Mouse (Mus musculus) kidney, embryonic 14.5 days (tissue): ENCODE results near the gene Cpt2. TPM values are rescaled to one million over a fixed set of nuclear protein-coding genes. Genes with fewer than 3 reads are reported as not detected.

Experiments used
- ATAC-seq: fragments of 200-750 bp; cut with Nextera tagmentation; 2 replicates; pipeline ENCODE4 v1.8.0; 2017; ENCODE audit warnings: moderate number of reproducible peaks, mild to moderate bottlenecking, moderate TSS enrichment, moderate library complexity; ENCODE audit not compliant: low FRiP score, low TSS enrichment
- H3K27ac ChIP-seq: fragments of 300-500 bp; sonication (generic); 2 replicates; pipeline ENCODE4 v1.5.1; 2014; ENCODE audit warnings: low read depth, mild to moderate bottlenecking, low read length, moderate library complexity, mixed read lengths
- H3K27me3 ChIP-seq: fragments of 300-500 bp; sonication (generic); 2 replicates; pipeline ENCODE4 v1.6.1; 2014; ENCODE audit warnings: mild to moderate bottlenecking, low read length; ENCODE audit not compliant: control insufficient read depth, insufficient read depth
- H3K36me3 ChIP-seq: fragments of 300-500 bp; sonication (generic); 2 replicates; pipeline ENCODE4 v1.6.1; 2014; ENCODE audit warnings: low read length, mixed read lengths; ENCODE audit not compliant: control insufficient read depth, insufficient read depth
- H3K4me1 ChIP-seq: fragments of 300-500 bp; sonication (generic); 2 replicates; pipeline ENCODE4 v1.6.1; 2014; ENCODE audit warnings: low read length, mixed read lengths; ENCODE audit not compliant: control insufficient read depth, insufficient read depth
- H3K4me2 ChIP-seq: fragments of 300-500 bp; sonication (generic); replicated peaks from 2 replicates; pipeline ENCODE4 v1.6.1; 2014; ENCODE audit warnings: low read depth, mild to moderate bottlenecking, low read length
- H3K4me3 ChIP-seq: fragments of 300-500 bp; sonication (generic); 2 replicates; pipeline ENCODE4 v1.5.1; 2014; ENCODE audit warnings: mild to moderate bottlenecking, low read length
- H3K9ac ChIP-seq: fragments of 300-500 bp; sonication (generic); 2 replicates; pipeline ENCODE4 v1.6.1; 2014; ENCODE audit warnings: low read depth, mild to moderate bottlenecking, low read length, moderate library complexity
- H3K9me3 ChIP-seq: fragments of 300-500 bp; sonication (generic); 2 replicates; pipeline ENCODE4 v1.6.1; 2016; ENCODE audit warnings: low read length; ENCODE audit not compliant: control insufficient read depth
- WGBS: fragments of 180-500 bp; shearing (Covaris S2); extraction: QIAGEN DNeasy Blood & Tissue Kit; methylation state at CpG from one replicate; pipeline ENCODE4 v1.1.7; 2014; 5-methylcytosine and 5-hydroxymethylcytosine counted together
- polyA plus RNA-seq: library from polyadenylated mRNA; unstranded; fragments of >200 nt; fragmentation: Nextera tagmentation; extraction: Ambion mirVana; gene quantifications from 2 replicates; pipeline ENCODE4 v1.2.1, GENCODE M21; 2014

Gene Cpt2
- polyA plus RNA-seq, 1 experiment from 2014 or later: 49.5 TPM

GRCm38 (mm10) chr4:107928726-107929125, 5.3 kb upstream of the Cpt2 start:
- no peak overlapping the region for H3K9ac ChIP-seq
- H3K4me3 ChIP-seq: no peak overlapping the region
- no peaks in the 10 kb centered on the region for H3K27me3 ChIP-seq
- H3K9me3 ChIP-seq: no peaks in the 10 kb centered on the region
- H3K4me2 ChIP-seq: no peak overlapping the region
- no peak overlapping the region for H3K27ac ChIP-seq
- no peaks in the 10 kb centered on the region for H3K36me3 ChIP-seq
- H3K4me1 ChIP-seq: no peaks in the 10 kb centered on the region
- WGBS: 90% methylated on average over 2 of the region's 2 CpGs
- no peak for ATAC-seq

- no peak for ATAC-seq
- 70% methylated on average over 2 of the region's 2 CpGs for WGBS
These were observed 4.9 kb upstream of the Cpt2 start for GRCm38 (mm10) chr4:107928269-107928668.

GRCm38 (mm10) chr4:107923803-107924194, 389 bp upstream of the Cpt2 start:
- Histone ChIP-seq H3K9ac (no peak overlapping the region), H3K4me3 (peak overlapping the region; percentile 75), H3K27ac (no peak overlapping the region), H3K9me3 (no peaks in the 10 kb centered on the region), H3K4me1 (peaks cover 21% of the 10 kb centered on the region), H3K36me3 (no peaks in the 10 kb centered on the region), H3K27me3 (no peaks in the 10 kb centered on the region), H3K4me2 (peak overlapping the region; percentile 69)
- peak; percentile 34; the same call in 1 of the 2 replicates for ATAC-seq
- WGBS: 50% methylated on average over 7 of the region's 7 CpGs

More at GRCm38 (mm10) chr4:107928269-107928668, 4.9 kb upstream of the Cpt2 start:
- Histone ChIP-seq H3K27ac (no peak overlapping the region), H3K4me2 (no peak overlapping the region), H3K9ac (no peak overlapping the region), H3K4me1 (no peaks in the 10 kb centered on the region), H3K9me3 (no peaks in the 10 kb centered on the region), H3K27me3 (no peaks in the 10 kb centered on the region), H3K36me3 (no peaks in the 10 kb centered on the region), H3K4me3 (no peak overlapping the region)

DNA sequence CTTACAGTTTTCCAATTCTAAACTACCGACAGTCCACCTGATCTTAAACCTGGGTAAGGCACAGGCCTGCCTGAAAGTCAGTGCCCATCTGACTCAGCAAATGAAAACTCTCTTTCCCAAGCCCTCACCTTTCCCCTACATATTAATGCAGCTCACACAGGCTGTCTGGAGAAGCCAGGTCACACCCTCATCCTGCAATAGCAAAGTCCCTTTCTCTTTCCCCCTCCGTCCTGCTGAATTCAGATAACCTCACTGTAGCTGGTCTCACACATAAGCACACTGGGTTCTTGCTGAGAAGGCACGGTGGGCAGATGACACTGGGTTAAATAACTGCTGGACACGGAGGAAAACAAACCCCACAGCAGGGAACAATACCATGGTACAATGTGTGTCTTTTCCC, 1.5 kb downstream of the Cpt2 start:
- peaks cover 21% of the 10 kb centered on the region for H3K4me1 ChIP-seq
- no peaks in the 10 kb centered on the region for H3K36me3 ChIP-seq
- peak overlapping the region; percentile 69; the same call in 1 of the 2 replicates for H3K4me2 ChIP-seq
- H3K9me3 ChIP-seq: no peaks in the 10 kb centered on the region
- peak overlapping the region; percentile 75; the same call in 1 of the 2 replicates for H3K4me3 ChIP-seq
- H3K27me3 ChIP-seq: no peaks in the 10 kb centered on the region
- ATAC-seq: no peak
- H3K9ac ChIP-seq: no peak overlapping the region; the same call in 1 of the 2 replicates
- no peak overlapping the region for H3K27ac ChIP-seq
- 62% methylated on average over 4 of the region's 4 CpGs for WGBS

DNA sequence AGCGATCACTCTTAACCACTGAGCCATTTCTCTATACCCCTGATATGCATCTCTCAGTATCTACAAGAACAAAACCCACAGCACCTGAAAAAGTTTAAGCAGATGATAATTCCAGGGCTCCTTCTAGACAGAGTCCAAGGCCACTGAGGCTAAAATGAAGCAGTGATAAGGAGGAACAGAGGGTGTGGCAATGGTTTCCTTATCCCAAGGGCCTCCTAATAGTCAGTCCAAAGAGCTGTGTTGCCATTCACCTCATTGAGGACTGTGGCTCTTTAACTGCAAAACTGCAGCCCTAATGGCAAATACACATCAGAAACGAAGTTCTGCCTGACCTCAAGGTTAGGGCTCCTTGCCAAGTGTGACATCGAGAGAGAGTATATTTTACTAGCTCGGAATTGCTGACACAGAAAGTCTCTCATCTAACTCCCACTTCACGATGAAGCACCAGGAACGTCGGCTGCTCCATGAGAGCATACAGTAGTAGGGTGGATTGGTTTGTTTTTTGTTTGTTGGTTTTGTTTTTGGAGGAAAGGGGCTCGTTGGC, 2.2 kb downstream of the Cpt2 start:
- no peaks in the 10 kb centered on the region for H3K27me3 ChIP-seq
- H3K4me1 ChIP-seq: peaks cover 21% of the 10 kb centered on the region
- H3K9ac ChIP-seq: no peak overlapping the region
- 49% methylated on average over 8 of the region's 8 CpGs for WGBS
- H3K27ac ChIP-seq: no peak overlapping the region
- no peaks in the 10 kb centered on the region for H3K36me3 ChIP-seq
- ATAC-seq: no peak
- no peak overlapping the region for H3K4me3 ChIP-seq
- H3K4me2 ChIP-seq: no peak overlapping the region; the same call in 1 of the 2 replicates
- H3K9me3 ChIP-seq: no peaks in the 10 kb centered on the region

DNA sequence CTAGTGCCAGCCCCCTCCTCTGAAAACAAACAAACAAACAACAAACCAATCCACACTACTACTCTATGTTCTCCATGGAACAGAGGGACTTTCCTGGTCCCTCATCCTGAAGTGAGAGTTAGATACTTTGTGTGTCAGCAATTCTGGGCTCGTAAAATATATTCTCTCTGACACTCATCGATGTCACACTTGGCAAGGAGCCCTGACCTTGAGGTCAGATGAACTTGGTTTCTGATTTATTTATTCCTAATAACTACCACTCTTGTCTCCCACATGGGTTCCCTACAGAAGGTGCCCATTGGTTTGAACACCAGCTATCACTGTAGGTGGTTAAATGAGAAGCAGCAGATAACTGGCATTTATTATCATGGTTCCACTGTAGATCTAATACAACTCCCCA, 3.1 kb downstream of the Cpt2 start:
- Histone ChIP-seq H3K27ac (no peak overlapping the region), H3K4me2 (no peak overlapping the region), H3K9ac (no peak overlapping the region), H3K9me3 (no peaks in the 10 kb centered on the region), H3K4me1 (peaks cover 21% of the 10 kb centered on the region), H3K36me3 (no peaks in the 10 kb centered on the region), H3K27me3 (no peaks in the 10 kb centered on the region), H3K4me3 (no peak overlapping the region)
- no peak for ATAC-seq
- 77% methylated on average over 2 of the region's 2 CpGs for WGBS

DNA sequence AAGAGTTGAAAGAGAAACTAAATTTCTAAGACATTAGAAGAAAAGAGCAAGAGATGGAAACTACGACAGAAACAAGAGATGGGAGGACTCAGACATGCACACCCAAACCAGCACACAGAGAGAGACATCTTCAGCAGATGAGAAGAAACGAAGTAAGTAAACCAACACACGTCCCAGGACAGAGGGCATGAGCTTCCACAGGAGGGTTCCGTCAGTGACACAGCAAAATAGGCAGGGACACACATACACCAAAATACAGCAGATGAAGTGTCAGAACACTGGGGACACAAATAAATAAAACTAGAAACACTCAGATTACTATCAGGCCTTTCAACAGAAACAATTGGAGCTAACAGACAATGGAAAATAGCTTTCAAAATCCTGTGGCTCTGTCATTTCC, 13.4 kb downstream of the Cpt2 start:
- ATAC-seq: no peak
- H3K4me2 ChIP-seq: no peak overlapping the region
- peaks cover 55% of the 10 kb centered on the region for H3K36me3 ChIP-seq
- H3K9ac ChIP-seq: no peak overlapping the region
- H3K27ac ChIP-seq: no peak overlapping the region
- H3K4me3 ChIP-seq: no peak overlapping the region
- H3K27me3 ChIP-seq: no peaks in the 10 kb centered on the region
- no peaks in the 10 kb centered on the region for H3K4me1 ChIP-seq
- WGBS: 92% methylated on average over 4 of the region's 4 CpGs
- no peaks in the 10 kb centered on the region for H3K9me3 ChIP-seq

DNA sequence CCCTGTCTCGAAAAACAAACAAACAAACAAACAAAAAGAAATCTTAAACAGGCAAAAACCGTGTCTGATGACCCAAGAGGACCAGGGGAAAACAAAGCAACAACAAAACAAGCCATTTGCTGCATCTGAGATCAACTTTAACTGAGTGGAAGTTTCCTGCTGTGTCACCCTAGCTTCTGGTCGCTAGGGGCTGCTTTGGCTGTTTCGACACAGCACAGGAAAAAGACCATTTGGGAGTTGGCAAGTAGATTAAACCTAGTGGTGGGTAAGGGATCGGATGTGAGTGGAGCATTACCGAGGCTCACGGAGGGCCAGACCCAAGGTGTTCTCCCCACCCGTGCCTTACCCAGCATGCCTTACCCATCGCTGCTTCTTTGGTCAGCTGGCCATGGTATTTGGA, 16.8 kb downstream of the Cpt2 start:
- Histone ChIP-seq H3K9me3 (no peaks in the 10 kb centered on the region), H3K27me3 (no peaks in the 10 kb centered on the region), H3K4me3 (no peak overlapping the region), H3K27ac (no peak overlapping the region), H3K9ac (no peak overlapping the region), H3K4me1 (no peaks in the 10 kb centered on the region), H3K4me2 (no peak overlapping the region), H3K36me3 (peaks cover 42% of the 10 kb centered on the region)
- ATAC-seq: no peak
- 92% methylated on average over 9 of the region's 9 CpGs for WGBS

GRCm38 (mm10) chr4:107904252-107904651, 19.2 kb downstream of the Cpt2 start:
- H3K27me3 ChIP-seq: no peaks in the 10 kb centered on the region
- no peak overlapping the region for H3K9ac ChIP-seq
- H3K27ac ChIP-seq: no peak overlapping the region
- H3K4me3 ChIP-seq: no peak overlapping the region
- WGBS: 94% methylated on average over 10 of the region's 10 CpGs
- no peak for ATAC-seq
- H3K4me1 ChIP-seq: no peaks in the 10 kb centered on the region
- no peak overlapping the region for H3K4me2 ChIP-seq
- H3K9me3 ChIP-seq: no peaks in the 10 kb centered on the region
- peaks cover 37% of the 10 kb centered on the region for H3K36me3 ChIP-seq
